8 mouse cellular contexts compared by ENCODE assay signal in the genomic region with DNA sequence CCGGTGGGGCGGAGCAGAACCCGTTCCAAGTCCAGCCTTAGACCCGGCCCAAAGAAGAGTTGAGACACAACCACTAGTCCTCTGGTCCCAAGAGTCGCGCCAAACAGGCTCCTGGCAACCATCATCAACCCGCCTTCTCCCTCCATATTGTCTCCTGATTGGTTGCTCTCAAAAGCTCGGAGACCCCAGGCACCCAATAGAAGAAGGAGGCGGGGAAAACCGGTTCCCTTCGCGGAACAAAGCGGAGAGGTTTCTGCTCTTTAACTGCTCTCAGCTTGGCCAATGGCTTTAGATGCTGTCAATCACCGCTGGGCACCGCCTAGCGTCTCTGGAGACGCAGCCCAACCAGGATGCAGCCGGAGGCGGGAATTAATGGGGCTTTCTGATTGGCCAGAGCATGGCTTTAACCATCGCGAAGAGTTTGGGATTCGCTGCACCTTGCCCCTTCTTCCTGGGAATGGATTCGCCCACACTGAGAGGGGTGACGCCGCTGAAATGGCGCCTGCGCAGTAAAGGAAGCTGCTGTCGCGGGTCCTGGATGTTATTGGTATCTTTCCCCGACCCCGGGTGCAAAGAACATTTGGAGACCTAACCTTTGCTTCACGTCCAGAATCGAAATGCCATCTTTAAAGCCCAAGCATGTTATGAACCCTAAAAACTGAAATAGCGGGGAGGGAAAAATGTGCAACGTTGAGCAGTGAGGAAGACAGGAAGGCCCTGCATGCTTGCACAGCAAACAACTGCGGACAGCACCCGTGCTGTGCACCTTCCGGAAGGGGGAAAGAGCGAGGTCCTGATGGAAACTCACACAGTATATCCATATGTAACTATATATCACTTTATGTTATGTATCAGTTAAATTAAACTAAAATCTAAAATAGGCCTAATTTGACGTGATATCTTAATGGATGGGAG. TPM values are rescaled to one million over a fixed set of nuclear protein-coding genes. Genes with fewer than 3 reads are reported as not detected.
DNase-seq lines count a peak whose midpoint lies in the region; ATAC-seq lines count a peak whose summit lies in the region.

Gene Ift27 (minus strand): TSS at position 136 of the 915 bp plus-strand sequence.

- H3K36me3 ChIP-seq in intestine, embryonic 14.5 days (ENCODE audit: control insufficient read depth, insufficient read depth, low read length), result no peaks in the 10 kb centered on the region

- peak within 1 kb of the TSS; percentile 64 for H3K9ac ChIP-seq in intestine, embryonic 14.5 days (ENCODE audit: low read length)

- intact Hi-C loops in left cerebral cortex, postnatal 14 days (cut with DNase I), result loop anchor here (5.0 kb wide), 2 partner anchors 57 to 102 kb away; no protein-coding TSS in a partner anchor

- DNase-seq in adrenal gland, adult 18-20 months (ENCODE audit: low spot score in 2 of 2), result peak; percentile 83 to 86
- DNase-seq in embryo, embryonic 11 days, result peak; percentile 100
- peak; percentile 99 for DNase-seq in gastrocnemius, postnatal 25 days
- peak; percentile 91 for DNase-seq in intestine, embryonic 14.5 days (ENCODE audit: low spot score)
- DNase-seq in left cerebral cortex, postnatal 14 days (ENCODE audit: low spot score in 2 of 2), result peak; percentile 98 to 100
- peak; percentile 100 for DNase-seq in mesoderm, embryonic 11.5 days (ENCODE audit: low read depth, low spot score)
- DNase-seq in right cerebral cortex, postnatal 36 days (ENCODE audit: low spot score in 2 of 2), result peak; percentile 99 to 100
- DNase-seq in yolk sac, embryonic 10.5 days (ENCODE audit: low spot score), result peak; percentile 99

- peak within 1 kb of the TSS; percentile 88 for H3K4me2 ChIP-seq in intestine, embryonic 14.5 days (ENCODE audit: low read length)

- peak within 1 kb of the TSS; percentile 70 for H3K4me3 ChIP-seq in intestine, embryonic 14.5 days (ENCODE audit: low read depth, low read length)

- H3K27ac ChIP-seq in intestine, embryonic 14.5 days (ENCODE audit: low read depth), result peak within 1 kb of the TSS; percentile 57; the same call in 1 of the 2 replicates

- H3K27me3 ChIP-seq in intestine, embryonic 14.5 days (replicated peaks; ENCODE audit: control insufficient read depth, insufficient read depth, low read length), result no peaks in the 10 kb centered on the region

- H3K4me1 ChIP-seq in intestine, embryonic 14.5 days (replicated peaks; ENCODE audit: control insufficient read depth, insufficient read depth, low read length), result peaks cover 15% of the 10 kb centered on the region

- no peaks in the 10 kb centered on the region for H3K9me3 ChIP-seq in intestine, embryonic 14.5 days (ENCODE audit: control insufficient read depth, low read length)

- peak; percentile 98 for ATAC-seq in intestine, embryonic 14.5 days (replicated peaks; ENCODE audit: low FRiP score, low TSS enrichment, low read depth)

- WGBS in intestine, embryonic 14.5 days, result 1% methylated on average over 40 of the region's 40 CpGs

RNA-seq across cellular contexts. Expression of gene Ift27, which starts in this region (rescaled TPM):
- 10 to 100 TPM; 13.2 to 14.8 TPM for total RNA-seq in adrenal gland, adult 18-20 months (2021)
- total RNA-seq in gastrocnemius, postnatal 25 days (2021), result 10 to 100 TPM; 20.2 to 22.5 TPM
- 82.9 and 83.3 TPM in 2 replicates for polyA plus RNA-seq in intestine, embryonic 14.5 days (2014; fragmentation: Nextera tagmentation; extraction: Ambion mirVana)
- total RNA-seq in left cerebral cortex, postnatal 14 days (2021), result 10 to 100 TPM; 35.4 to 42.3 TPM

Comparison
In these comparisons a context has a peak if more than half of its experiments do, and no peak if none do; other contexts are left out.
1. Peak in every context shown above with its lines: DNase-seq, ATAC-seq, H3K4me3 ChIP-seq and H3K27ac ChIP-seq.